Mouse (Mus musculus): ENCODE measurements around the gene Cyp2j8. TPM values are rescaled to one million over a fixed set of nuclear protein-coding genes. Genes with fewer than 3 reads are reported as not detected.
"Not testable (repeated sequence)": the region's sequence is repeated elsewhere in the genome, so short reads cannot be mapped to it uniquely, and the experiment has no call there.

Gene Cyp2j8
- not detected in 2 replicates for total RNA-seq (2021)
- long read RNA-seq, experiment 1, result 0 reads
- long read RNA-seq, experiment 2, result 0 reads

DNA sequence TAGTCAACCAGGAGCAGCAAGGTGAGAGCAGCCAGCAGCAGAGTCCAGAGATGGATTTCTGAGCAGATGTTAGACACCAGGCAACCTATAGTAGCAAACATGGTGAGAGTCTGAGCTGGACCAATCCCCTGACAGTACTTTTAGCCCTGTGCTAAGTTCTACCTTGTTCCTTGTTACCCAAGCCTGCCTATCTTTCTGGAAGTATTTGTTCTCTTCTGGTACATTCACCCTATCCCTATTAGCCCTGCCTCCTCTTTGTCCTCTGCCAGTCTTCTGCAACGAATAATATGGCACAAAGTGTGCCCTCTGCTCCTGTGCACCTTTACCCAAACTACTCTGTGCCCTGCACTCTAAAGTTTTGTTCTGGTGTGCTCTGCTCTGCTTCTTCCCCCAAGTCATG, at the start of gene Cyp2j8:
Cyp2j8 (minus strand) TSS at position 101 of the 400 bp plus-strand sequence.
- DNase-seq, result no peak

DNA sequence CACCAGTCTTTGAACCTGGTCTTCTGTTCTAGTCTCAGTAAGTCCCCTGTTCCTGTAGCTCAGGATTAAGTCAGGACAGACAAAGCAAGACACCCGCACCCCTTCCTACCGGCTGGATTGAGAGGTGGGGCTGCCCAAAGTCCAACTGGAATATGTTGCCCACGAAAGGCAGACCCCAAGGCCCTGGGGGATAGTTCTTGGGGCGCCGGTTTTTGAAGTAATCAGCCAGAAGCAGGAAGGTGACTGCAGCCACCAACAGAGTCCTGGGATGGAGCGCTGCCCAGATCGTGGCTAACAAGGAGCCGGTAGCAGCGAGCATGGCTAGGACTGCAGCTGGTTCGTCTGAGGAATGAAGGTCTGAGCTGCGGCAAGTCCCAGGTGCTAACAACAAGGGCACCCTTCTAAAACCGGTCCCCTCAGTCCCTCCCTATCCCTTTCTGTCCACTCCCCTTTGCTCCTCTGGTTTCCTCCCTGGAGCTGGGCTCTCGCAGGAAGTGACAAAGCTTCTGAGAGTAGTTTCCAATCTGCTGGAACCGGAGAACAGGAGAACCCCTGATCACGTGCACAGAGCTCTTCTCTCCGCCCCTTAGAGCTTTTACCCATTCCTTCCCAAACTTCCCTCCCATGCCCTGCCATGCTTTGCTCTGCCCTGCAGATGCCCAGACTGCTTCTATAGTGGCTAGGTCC, 46.1 kb upstream of the Cyp2j8 start, which contains the start of gene Cyp2j6:
Cyp2j6 (minus strand) TSS at position 529 of the 687 bp plus-strand sequence.
- DNase-seq, result peak; percentile 61

DNA sequence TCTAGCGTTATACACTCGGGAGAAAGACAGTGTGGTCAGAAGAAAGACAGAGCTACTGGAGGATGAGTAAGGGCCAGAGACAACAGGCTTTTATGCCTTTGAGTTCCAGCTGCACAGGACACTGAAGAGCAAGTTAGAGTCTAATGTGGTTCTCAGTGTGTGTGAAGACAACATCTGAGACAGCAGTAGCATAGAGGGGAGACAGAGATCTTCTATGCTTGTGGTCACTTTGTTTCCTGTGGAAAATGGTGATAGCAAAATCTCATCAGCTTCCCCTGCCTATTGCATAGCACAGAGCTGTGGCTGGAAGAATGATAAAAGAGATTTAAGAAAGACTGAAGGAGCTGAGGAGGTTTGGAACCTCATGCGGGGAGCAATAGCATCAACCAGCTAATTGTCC, 44.4 kb upstream of the Cyp2j8 start:
- DNase-seq, result no peak

- no peak for DNase-seq
Observed at GRCm38 (mm10) chr4:96545976-96546375, 38.8 kb upstream of the Cyp2j8 start.

GRCm38 (mm10) chr4:96525772-96526171, 18.6 kb upstream of the Cyp2j8 start:
- peak; percentile 12 for DNase-seq

GRCm38 (mm10) chr4:96522256-96522655, 15.1 kb upstream of the Cyp2j8 start:
- DNase-seq, result peak; percentile 29

DNA sequence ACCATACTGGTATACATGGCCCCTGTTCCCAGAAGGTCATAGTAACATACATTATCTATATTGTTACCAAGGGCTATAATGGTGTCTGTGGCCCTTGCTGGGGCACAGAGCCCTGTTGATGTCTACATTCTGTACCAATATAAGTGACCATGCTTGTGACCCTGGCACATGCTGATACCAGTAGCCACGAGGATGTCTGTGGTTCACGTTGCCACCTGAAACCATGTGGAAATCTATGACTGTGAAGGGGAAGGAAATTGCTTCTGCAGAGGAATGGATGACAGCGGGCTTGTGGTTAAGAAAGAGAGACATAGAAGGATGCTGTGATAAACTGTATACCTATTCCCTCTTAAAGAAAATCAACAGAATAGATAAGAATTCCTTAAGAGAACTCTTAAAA, 2.9 kb upstream of the Cyp2j8 start:
- no peak for DNase-seq

- DNase-seq, result not testable (repeated sequence)
Observed at GRCm38 (mm10) chr4:96463311-96464060, 43.7 kb downstream of the Cyp2j8 start.

Other genes with a start within 250 kb of the Cyp2j8 start
- gene Cyp2j11, start 158.7 kb downstream of the Cyp2j8 start, total RNA-seq (2021), result not detected in 2 replicates
- gene Cyp2j6, start 46.3 kb upstream of the Cyp2j8 start, total RNA-seq (2021), result 6.7 and 7.7 TPM in 2 replicates
- 1.4 and 2.0 TPM in 2 replicates for gene Cyp2j9, start 84.2 kb upstream of the Cyp2j8 start, total RNA-seq (2021)
- 0.75 and 13.9 TPM in 2 replicates for gene Cyp2j5, start 156.8 kb upstream of the Cyp2j8 start, total RNA-seq (2021)

All from adrenal gland, postnatal 14 days (tissue).